Mouse (Mus musculus): ENCODE results near the gene Tuba1a. TPM values are rescaled to one million over a fixed set of nuclear protein-coding genes. Genes with fewer than 3 reads are reported as not detected.

Tuba1a gene
- polyA plus RNA-seq, 1 experiment from 2014 or later: 895 TPM

DNA sequence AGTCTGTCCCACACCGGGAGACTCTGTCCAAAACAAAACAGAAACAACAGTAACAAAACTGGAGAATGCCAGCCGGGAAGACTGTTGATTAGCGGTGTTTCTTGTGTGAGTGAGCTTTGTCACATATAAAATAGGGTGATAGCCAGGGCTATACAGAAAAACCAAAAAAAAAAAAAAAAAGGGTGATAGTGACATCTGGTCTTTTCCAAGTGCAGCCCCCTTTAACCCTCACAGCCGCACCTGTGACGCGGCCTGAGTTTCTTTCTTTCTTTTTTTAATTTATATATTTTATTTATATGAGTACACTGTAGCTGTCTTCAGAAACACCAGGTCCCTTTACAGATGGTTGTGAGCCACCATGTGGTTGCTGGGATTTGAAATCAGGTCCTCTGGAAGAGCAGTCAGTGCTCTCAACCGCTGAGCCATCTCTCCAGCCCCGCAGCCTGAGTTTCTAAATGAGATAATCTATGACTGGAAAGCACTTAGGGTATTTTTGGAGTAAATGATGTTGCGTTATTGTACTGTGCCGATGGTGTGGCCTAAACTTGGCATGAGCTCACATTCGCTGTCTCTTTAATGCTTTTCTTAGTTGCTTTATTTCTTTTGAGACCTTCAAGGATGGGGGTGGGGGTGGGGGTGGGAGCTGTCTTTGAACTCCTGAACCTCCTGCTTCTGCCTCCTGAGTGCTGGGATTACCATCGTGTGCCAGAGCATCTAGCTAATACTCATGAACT lies 32.6 kb upstream of the Tuba1a start:
- 45% methylated on average over 12 of the region's 12 CpGs for WGBS

DNA sequence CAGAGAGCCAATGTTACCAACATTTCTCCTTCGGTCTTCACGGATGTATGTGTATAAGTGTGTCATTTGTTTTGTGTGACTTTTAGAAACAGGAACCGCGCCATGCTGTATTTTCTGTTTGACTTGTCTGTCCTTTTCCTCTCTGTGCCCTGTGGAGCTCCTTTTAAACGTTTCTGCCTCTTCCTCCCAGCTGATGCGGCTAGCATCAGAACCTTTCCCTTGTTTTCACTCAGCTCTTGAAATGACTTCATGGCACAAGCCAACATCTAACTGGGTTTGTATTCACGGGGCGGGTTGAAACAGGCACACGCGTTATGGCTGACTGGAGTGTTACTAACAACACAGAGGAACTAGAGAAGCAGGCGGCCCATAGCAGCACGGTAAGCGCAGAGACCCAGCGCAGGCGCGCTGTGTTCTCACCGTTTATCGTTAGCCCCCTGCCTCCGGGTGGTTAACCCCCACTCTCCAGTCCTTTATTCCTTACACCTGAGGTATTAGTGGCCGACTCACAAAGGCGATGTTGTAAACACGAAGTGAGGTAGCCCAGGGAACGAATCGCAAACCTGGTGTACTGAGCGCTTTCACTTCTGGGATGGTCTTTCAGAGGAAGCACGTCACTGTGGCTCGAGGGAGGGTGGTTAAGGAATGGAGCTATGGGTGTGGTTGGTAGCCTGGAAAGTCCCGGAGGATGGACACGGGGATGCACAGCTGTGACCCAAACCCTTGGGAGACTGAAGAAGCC lies 31.9 kb upstream of the Tuba1a start:
- Histone ChIP-seq H3K27me3 (replicated peaks; ENCODE audit: control insufficient read depth, insufficient read depth, low read length) (no peaks in the 10 kb centered on the region), H3K9ac (ENCODE audit: low read depth, low read length) (peak overlapping the region; percentile 81), H3K4me2 (ENCODE audit: low read depth, low read length) (peak overlapping the region; percentile 75), H3K9me3 (ENCODE audit: control insufficient read depth, low read length) (no peaks in the 10 kb centered on the region), H3K27ac (ENCODE audit: low read length) (peak overlapping the region; percentile 94), H3K4me3 (ENCODE audit: low read length) (peak overlapping the region; percentile 63), H3K4me1 (ENCODE audit: control insufficient read depth, insufficient read depth, low read length) (peaks cover 19% of the 10 kb centered on the region; the same call in 1 of the 2 replicates), H3K36me3 (ENCODE audit: control insufficient read depth, insufficient read depth, low read length) (no peaks in the 10 kb centered on the region)
- peak; percentile 88 for ATAC-seq
- WGBS: 3% methylated on average over 29 of the region's 29 CpGs

More for the DNA sequence above, 32.6 kb upstream of the Tuba1a start:
- no peaks in the 10 kb centered on the region for H3K27me3 ChIP-seq (replicated peaks; ENCODE audit: control insufficient read depth, insufficient read depth, low read length)
- peak overlapping the region; percentile 63 for H3K4me3 ChIP-seq (ENCODE audit: low read length)
- H3K9ac ChIP-seq (ENCODE audit: low read depth, low read length): peak overlapping the region; percentile 81
- H3K9me3 ChIP-seq (ENCODE audit: control insufficient read depth, low read length): no peaks in the 10 kb centered on the region
- H3K36me3 ChIP-seq (ENCODE audit: control insufficient read depth, insufficient read depth, low read length): no peaks in the 10 kb centered on the region
- ATAC-seq: no peak
- H3K4me1 ChIP-seq (ENCODE audit: control insufficient read depth, insufficient read depth, low read length): peaks cover 25% of the 10 kb centered on the region
- peak overlapping the region; percentile 94 for H3K27ac ChIP-seq (ENCODE audit: low read length)
- H3K4me2 ChIP-seq (ENCODE audit: low read depth, low read length): peak overlapping the region; percentile 75

- no peak for ATAC-seq
- Histone ChIP-seq H3K27me3 (replicated peaks; ENCODE audit: control insufficient read depth, insufficient read depth, low read length) (no peaks in the 10 kb centered on the region), H3K4me3 (ENCODE audit: low read length) (no peak overlapping the region), H3K9me3 (ENCODE audit: control insufficient read depth, low read length) (no peaks in the 10 kb centered on the region), H3K4me2 (ENCODE audit: low read depth, low read length) (0 out of 2 replicates have a peak overlapping the region, but pooled peaks have one; percentile 75), H3K4me1 (ENCODE audit: control insufficient read depth, insufficient read depth, low read length) (peaks cover 19% of the 10 kb centered on the region; the same call in 1 of the 2 replicates), H3K27ac (ENCODE audit: low read length) (0 out of 2 replicates have a peak overlapping the region, but pooled peaks have one; percentile 1), H3K9ac (ENCODE audit: low read depth, low read length) (peak overlapping the region; percentile 25; the same call in 1 of the 2 replicates), H3K36me3 (ENCODE audit: control insufficient read depth, insufficient read depth, low read length) (no peaks in the 10 kb centered on the region)
- 65% methylated on average over 6 of the region's 6 CpGs for WGBS
These were observed 31.2 kb upstream of the Tuba1a start for GRCm38 (mm10) chr15:98984681-98985080.

- no peak for ATAC-seq
- 0 out of 2 replicates have a peak overlapping the region, but pooled peaks have one; percentile 3 for H3K27ac ChIP-seq (ENCODE audit: low read length)
- 47% methylated on average over 16 of the region's 16 CpGs for WGBS
- peaks cover 19% of the 10 kb centered on the region; the same call in 1 of the 2 replicates for H3K4me1 ChIP-seq (ENCODE audit: control insufficient read depth, insufficient read depth, low read length)
- no peaks in the 10 kb centered on the region for H3K9me3 ChIP-seq (ENCODE audit: control insufficient read depth, low read length)
- 0 out of 2 replicates have a peak overlapping the region, but pooled peaks have one; percentile 3 for H3K9ac ChIP-seq (ENCODE audit: low read depth, low read length)
- no peaks in the 10 kb centered on the region for H3K27me3 ChIP-seq (replicated peaks; ENCODE audit: control insufficient read depth, insufficient read depth, low read length)
- H3K4me3 ChIP-seq (ENCODE audit: low read length): no peak overlapping the region
- no peak overlapping the region for H3K4me2 ChIP-seq (ENCODE audit: low read depth, low read length)
- H3K36me3 ChIP-seq (ENCODE audit: control insufficient read depth, insufficient read depth, low read length): no peaks in the 10 kb centered on the region
These were observed 30.1 kb upstream of the Tuba1a start for GRCm38 (mm10) chr15:98983431-98984081.

- Histone ChIP-seq H3K4me3 (ENCODE audit: low read length) (no peak overlapping the region), H3K27me3 (replicated peaks; ENCODE audit: control insufficient read depth, insufficient read depth, low read length) (no peaks in the 10 kb centered on the region), H3K9me3 (ENCODE audit: control insufficient read depth, low read length) (no peaks in the 10 kb centered on the region), H3K4me2 (ENCODE audit: low read depth, low read length) (no peak overlapping the region), H3K4me1 (ENCODE audit: control insufficient read depth, insufficient read depth, low read length) (peaks cover 22% of the 10 kb centered on the region), H3K9ac (ENCODE audit: low read depth, low read length) (0 out of 2 replicates have a peak overlapping the region, but pooled peaks have one; percentile 7), H3K36me3 (ENCODE audit: control insufficient read depth, insufficient read depth, low read length) (no peaks in the 10 kb centered on the region), H3K27ac (ENCODE audit: low read length) (no peak overlapping the region)
- ATAC-seq: no peak
- WGBS: 66% methylated on average over 6 of the region's 6 CpGs
These were observed 28.6 kb upstream of the Tuba1a start for GRCm38 (mm10) chr15:98982100-98982499.

GRCm38 (mm10) chr15:98980012-98980614 lies 26.6 kb upstream of the Tuba1a start:
- Histone ChIP-seq H3K4me2 (ENCODE audit: low read depth, low read length) (no peak overlapping the region), H3K27me3 (replicated peaks; ENCODE audit: control insufficient read depth, insufficient read depth, low read length) (no peaks in the 10 kb centered on the region), H3K4me3 (ENCODE audit: low read length) (no peak overlapping the region), H3K27ac (ENCODE audit: low read length) (no peak overlapping the region), H3K9ac (ENCODE audit: low read depth, low read length) (no peak overlapping the region), H3K9me3 (ENCODE audit: control insufficient read depth, low read length) (no peaks in the 10 kb centered on the region), H3K4me1 (ENCODE audit: control insufficient read depth, insufficient read depth, low read length) (peaks cover 18% of the 10 kb centered on the region), H3K36me3 (ENCODE audit: control insufficient read depth, insufficient read depth, low read length) (no peaks in the 10 kb centered on the region)
- WGBS: 54% methylated on average over 7 of the region's 7 CpGs
- ATAC-seq: no peak

GRCm38 (mm10) chr15:98978409-98979172 lies 25.1 kb upstream of the Tuba1a start:
- H3K4me2 ChIP-seq (ENCODE audit: low read depth, low read length): no peak overlapping the region

GRCm38 (mm10) chr15:98977759-98978408 lies 24.4 kb upstream of the Tuba1a start:
- Histone ChIP-seq H3K4me3 (ENCODE audit: low read length) (no peak overlapping the region), H3K9ac (ENCODE audit: low read depth, low read length) (no peak overlapping the region), H3K4me1 (ENCODE audit: control insufficient read depth, insufficient read depth, low read length) (peaks cover 13% of the 10 kb centered on the region), H3K27ac (ENCODE audit: low read length) (peak overlapping the region; percentile 38), H3K36me3 (ENCODE audit: control insufficient read depth, insufficient read depth, low read length) (no peaks in the 10 kb centered on the region), H3K4me2 (ENCODE audit: low read depth, low read length) (no peak overlapping the region), H3K9me3 (ENCODE audit: control insufficient read depth, low read length) (no peaks in the 10 kb centered on the region), H3K27me3 (replicated peaks; ENCODE audit: control insufficient read depth, insufficient read depth, low read length) (no peaks in the 10 kb centered on the region)
- no peak for ATAC-seq
- WGBS: 64% methylated on average over 14 of the region's 14 CpGs

More at GRCm38 (mm10) chr15:98978409-98979172, 25.1 kb upstream of the Tuba1a start:
- Histone ChIP-seq H3K9ac (ENCODE audit: low read depth, low read length) (no peak overlapping the region), H3K27ac (ENCODE audit: low read length) (peak overlapping the region; percentile 38; the same call in 1 of the 2 replicates), H3K36me3 (ENCODE audit: control insufficient read depth, insufficient read depth, low read length) (no peaks in the 10 kb centered on the region), H3K4me1 (ENCODE audit: control insufficient read depth, insufficient read depth, low read length) (peaks cover 13% of the 10 kb centered on the region), H3K4me3 (ENCODE audit: low read length) (no peak overlapping the region), H3K9me3 (ENCODE audit: control insufficient read depth, low read length) (no peaks in the 10 kb centered on the region), H3K27me3 (replicated peaks; ENCODE audit: control insufficient read depth, insufficient read depth, low read length) (no peaks in the 10 kb centered on the region)
- no peak for ATAC-seq
- whole genome bisulfite sequencing: 65% methylated on average over 20 of the region's 20 CpGs

Measured in intestine, embryonic 16.5 days (tissue).